Mouse (Mus musculus): ENCODE measurements around the gene Alkbh2.

Gene Alkbh2

DNA sequence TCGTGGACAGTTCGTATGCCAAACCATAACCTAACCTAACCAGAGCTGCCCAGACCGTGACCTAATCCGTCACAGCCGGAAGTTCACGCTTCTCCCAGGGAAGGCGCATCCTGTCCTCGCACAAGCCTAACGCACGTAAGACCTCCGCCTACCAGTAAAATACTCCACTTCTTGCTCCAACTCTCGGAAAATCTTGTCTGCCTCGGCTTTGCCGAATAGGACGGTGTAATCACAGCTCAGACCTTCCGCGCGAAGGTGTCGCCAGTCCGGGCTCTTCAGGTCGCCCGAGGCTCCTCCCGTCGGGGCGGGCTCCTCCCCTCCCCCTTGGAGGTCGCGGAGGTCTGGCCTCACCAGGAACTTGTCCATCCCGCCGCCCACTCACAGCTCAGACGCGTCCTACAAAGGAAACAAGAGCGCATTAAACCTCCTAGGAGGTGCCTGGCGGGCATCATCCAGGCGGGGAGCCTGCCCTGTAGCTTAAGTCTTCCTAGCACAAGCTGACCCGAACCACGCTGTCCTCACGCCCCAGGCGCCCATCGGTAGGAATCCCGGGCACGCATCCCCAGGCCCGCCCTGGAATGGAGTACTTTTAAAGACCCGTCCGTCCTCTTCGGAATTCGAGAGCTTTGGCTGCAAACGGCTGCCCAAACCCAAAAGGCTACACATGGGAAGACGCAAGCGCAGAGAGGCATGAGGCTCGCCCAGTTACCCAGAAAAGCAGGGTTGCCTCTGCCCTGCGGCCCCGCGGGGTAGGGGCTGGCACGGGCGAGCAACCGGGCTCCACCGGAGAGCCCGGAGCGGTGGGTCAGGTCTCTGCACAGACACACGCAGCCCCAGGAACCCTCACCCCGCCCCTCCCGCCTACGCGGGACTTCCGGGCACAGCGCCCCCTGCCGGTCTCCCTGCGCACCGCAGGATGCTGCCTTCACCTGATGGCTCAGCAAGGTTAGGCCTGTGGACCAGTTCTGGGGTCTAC, at the start of gene Alkbh2:
Gene Alkbh2 (minus strand): TSS at position 845 of the 976 bp plus-strand sequence.
- DNase-seq (ENCODE audit: extremely low read depth, low read depth): peak; percentile 39

DNA sequence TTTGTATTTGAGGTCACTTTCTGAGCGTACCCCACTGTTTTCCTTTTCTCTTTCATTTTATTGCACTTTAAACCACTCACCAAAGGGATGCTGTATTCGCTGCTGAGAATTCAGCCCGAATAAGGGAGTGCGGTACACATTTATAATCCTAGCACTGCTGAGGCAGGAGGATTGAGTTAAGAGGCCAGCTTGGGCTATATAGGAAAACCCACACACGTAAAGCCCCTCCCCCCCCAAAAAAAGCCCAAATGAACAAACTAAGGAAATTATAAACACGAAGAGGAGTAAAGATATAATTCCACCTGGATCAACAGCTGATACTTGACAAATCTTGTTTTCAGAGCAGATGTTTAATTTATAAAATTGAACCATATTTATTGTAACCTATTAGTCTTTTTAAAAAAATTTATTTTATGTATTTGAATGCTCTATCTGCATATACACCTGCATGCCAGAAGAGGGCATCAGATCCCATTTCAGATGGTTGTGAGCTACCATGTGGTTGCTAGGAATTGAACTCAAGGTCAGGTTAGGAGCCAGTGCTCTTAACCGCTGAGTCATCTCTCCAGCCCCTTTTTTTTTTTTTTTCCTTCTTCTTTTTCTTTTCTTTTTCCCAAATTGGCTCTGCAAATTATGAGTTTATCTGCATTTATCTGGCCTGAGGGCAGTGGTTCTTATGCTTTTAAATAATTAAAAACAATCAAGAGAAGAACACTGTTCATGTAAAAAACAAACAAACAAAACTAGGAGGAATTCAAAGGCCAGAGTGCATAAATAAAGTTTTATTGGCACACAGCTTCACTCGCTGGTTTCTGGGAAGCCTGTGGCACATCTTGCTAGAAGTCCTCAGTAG, 48.8 kb upstream of the Alkbh2 start:
- DNase-seq (ENCODE audit: extremely low read depth, low read depth): no peak

DNA sequence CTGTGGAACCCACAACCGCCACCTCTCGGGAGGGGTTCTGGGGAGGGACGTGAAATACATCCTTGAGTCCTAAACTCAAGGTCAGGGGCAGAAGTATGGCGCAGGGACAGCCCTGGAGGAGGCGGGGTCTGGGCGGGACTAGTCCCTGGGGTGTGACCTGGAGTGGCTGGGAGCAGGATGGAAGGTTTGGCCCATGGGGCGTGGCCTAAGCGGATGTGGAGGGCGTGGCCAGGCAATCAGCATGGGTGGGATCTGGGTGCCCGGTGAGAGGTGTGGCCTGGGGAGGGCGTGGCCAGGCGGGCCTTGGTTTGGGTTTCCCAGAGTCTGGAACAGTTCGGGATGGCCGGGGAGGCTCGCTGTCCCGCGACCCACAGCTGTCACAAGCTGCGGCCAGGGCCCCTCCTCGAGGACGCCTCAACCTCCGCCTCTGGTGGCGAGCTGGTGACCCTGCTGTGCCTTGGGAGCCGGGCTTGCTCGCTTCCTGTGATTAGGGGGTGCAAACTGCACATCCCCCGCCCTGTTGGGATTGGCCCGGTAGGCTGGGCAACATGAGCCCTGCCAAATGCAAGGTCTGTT, 47.7 kb upstream of the Alkbh2 start:
- peak; percentile 81 for DNase-seq (ENCODE audit: extremely low read depth, low read depth)

DNA sequence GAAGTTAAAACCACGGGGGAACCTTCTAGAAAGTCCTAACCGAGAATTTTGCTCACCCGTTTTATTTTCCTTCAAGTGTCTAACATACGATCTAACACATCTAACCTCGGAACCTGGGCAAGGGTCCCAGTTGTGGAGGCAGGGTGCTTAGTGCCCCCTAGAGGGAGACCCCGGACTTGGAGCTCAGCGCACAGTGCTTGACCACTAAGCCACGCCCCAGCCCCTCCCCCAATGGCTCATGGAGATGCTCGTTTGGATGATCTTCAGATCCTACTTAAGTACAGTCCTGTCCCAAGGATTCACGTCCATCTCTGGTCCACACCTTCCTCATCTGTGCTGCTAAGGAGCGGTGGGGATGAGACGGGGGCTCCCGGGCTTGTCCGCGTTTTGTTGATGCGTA, 46.6 kb upstream of the Alkbh2 start:
- peak; percentile 43 for DNase-seq (ENCODE audit: extremely low read depth, low read depth)

DNA sequence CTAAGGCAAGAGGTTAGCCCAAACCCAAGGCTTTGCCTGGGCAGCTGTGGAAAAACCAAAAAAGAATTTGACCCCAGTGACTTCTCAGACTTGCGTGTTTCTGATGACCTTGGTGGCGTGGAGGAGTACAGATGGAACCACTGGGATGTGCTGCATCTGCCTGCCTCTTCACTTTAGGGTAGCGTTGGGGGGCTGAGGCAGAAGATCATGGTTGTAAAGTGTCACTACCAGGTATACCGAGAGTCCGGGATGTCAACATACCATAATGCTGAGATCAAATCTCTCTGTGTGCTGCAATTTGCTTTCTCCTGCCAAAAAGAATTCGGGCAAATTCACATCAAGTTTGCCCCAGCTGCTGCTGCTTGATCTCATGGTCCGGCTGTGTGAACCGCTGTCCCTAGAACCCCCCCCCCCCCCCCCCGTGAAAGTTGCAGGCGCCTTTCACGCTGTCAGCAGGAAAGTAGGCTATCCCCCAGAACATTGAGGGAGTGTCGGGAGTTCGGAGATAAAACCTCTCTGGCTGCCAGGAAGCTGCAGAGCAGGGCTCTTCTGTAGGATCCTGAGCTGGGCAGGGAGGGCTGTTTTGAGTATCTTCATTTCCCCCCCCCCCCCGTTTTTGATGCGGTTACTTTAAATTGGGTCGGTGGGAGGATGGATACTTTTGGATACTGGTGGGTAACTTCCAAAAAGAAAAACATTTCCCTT, 46.0 kb upstream of the Alkbh2 start:
- no peak for DNase-seq (ENCODE audit: extremely low read depth, low read depth)

DNA sequence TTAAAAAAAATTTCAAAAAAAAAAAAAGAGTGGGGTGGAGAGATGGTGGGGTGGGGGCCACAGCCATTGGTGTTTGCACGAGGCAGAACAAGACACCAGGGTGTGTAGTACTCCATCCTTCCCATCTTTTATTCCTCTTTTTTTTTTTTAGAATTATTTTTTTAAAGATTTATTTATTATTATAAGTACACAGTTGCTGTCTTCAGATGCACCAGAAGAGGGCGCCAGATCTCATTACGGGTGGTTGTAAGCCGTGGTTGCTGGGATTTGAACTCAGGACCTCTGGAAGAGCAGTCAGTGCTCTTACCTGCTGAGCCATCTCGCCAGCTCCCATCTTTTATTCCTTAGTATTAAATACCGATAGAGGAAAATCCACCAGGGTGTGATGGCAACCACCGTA, 45.4 kb upstream of the Alkbh2 start:
- DNase-seq (ENCODE audit: extremely low read depth, low read depth): no peak

DNA sequence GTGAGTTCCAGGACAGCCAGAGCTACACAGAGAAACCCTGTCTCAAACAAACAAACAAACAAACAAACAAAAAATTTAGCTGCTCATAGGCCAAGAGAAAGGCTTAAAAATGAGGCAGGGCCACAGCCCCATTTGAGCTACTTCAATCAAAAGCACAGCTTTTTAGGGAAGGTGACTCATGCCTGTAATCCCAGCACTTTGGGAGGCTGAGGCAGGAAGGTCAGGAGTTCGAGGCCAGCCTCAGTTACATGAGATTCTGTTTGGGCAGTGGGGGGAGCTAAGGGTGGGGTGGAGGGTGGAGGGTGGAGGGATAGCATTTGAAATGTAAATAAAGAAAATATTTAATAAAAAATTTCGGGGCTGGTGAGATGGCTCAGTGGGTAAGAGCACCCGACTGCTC, 44.9 kb upstream of the Alkbh2 start:
- DNase-seq (ENCODE audit: extremely low read depth, low read depth): no peak

DNA sequence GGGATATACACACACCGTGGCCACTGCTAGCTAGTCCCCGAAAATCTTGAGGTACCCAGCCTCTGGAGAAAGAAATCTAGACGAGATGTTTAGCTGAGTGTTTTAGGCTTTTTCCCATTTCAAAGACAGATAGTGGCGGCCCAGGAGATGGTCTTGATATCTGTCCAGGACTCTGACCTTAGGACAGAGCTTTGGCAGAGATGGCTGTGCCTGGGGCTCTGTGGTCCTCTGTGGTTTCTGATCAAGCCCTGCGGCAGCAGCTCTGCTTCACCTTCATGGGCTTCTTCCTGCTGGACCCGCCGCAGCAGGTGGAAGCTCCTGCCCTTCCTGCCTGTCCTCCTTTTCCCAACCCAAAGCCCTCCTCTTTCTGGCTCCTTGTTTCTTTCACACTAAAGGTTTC, 42.3 kb upstream of the Alkbh2 start:
- no peak for DNase-seq (ENCODE audit: extremely low read depth, low read depth)

DNA sequence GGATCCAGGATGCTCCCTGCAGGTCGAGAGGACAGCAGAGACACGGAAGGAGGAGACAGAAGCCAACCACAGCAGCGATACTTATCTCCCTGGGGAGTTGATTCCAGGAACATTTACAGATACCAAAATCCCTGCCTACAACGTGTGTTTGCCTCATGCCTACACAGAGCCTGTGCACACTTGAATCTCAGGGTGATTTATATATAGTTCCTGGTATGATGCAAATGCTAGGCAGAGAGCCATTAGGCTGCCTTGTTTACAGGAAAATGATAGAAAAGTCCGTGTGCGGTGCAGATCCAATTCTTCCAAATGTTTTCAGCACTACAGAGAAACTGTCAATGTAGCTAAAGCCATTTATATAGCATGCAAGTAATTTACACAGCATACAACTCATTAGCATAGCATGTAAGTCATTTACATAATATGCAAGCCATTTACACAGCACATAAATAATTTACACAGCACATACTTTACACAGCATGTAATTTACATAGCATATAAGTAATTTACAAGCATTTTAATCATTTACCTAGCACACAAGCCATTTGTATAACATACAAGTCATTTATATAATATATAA, 35.2 kb upstream of the Alkbh2 start:
- DNase-seq (ENCODE audit: extremely low read depth, low read depth): no peak

DNA sequence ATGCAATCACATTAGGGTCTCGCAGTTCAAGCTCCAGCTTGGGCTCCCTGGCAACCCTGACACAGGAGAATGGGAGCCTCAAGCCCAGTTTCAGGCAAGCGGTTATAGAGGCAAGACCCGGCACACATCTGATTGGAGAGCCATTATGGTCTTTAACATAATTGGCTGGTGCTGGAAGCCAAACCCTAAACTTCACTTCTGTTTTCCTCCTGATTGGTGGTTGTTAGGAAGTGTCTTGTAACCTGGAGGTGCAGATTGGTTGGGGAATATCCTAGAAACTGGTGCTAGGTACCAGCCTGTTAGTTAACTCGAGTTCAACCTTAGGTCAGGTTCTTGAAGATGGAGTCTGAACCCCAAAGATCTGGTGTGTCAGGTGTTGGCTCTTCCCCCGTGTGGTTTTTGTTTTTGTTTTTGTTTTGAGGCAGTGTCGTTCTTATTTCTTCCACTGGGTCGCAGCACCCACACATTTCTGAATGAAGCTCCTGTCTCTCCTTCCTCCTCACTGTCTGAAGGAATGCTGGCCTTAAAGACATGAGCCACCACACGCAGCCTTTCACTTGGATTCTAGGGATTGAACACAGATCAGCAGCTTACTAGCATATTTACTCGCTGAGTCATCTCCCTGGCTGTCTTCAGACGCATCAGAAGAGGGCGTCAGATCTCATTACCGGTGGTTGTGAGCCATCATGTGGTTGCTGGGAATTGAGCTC, 34.2 kb upstream of the Alkbh2 start:
- peak; percentile 77 for DNase-seq (ENCODE audit: extremely low read depth, low read depth)

DNA sequence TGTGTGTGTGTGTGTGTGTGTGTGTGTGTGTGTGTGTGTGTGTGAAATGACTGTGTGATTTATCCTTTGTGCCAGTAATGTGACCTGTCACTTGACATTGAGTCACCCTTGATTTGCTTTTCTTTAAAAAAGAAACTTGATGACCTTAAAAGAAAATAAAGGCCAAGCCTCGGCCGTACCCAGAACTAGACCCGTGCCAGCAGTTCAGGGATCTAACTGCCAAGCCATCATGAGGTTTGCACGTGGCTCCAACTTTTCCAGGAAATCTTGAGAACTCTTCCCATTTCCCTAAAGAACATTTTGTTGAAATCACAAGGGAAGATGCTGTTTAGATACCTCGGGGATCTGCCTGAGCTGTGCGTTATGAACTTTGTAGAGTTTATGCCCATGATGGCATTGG, 33.4 kb upstream of the Alkbh2 start:
- no peak for DNase-seq (ENCODE audit: extremely low read depth, low read depth)

DNA sequence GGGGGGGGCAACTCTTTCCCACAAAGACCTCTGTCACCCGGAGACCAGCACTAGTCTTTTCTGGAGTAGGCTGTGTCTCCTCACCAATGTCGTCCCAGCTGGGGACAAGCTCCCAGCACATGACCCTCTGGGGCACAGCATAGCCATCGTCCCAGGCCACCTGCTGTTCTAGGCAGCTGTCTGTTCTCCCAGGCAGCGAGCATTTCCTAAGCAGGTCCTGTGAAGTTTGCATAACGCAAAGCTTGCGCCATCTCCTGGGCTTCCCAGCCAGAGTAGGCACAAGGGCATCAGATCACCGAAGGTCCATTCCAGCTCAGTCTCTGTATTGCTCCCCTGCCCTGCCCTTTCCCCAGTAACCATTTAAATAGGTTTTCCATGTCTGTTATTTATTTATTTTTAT, 29.2 kb upstream of the Alkbh2 start:
- DNase-seq (ENCODE audit: extremely low read depth, low read depth): no peak

DNA sequence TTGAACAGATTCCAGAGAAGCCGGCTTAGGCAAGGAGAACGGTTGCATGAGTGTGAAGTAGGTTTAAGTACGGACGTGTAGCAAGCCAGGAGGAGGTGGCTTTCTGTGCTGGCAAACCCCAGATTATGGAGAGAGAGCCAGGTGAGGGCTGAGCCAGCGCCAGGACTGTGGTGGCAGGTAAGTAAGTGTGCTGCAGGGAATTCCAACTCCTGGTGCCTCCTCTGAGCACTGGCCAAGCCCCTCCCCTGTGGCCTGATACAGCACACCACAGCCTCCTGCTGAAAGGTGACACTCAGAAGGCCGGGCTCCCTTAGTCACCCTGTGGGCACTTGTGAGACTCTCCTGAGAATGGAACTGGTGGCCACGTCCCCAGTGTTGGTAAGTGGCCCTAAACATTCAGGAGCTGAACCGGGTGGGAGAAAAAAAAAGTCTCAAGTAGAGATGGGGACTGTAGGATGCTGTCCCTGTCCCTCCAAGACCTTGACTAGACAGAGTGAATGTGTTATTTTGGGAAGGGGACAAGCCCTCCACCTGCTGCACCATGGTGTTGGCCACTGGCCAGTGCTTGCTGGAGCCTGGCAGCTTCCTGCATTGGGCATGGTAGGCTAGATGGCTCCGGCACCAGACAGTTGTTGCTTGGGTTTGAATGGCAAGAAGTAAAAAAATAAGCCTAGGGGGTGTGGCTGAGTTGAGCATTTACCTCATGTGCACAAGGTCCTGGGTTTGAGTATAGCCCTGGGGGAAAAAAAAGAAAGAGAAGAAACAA, 27.3 kb upstream of the Alkbh2 start:
- DNase-seq (ENCODE audit: extremely low read depth, low read depth): no peak

DNA sequence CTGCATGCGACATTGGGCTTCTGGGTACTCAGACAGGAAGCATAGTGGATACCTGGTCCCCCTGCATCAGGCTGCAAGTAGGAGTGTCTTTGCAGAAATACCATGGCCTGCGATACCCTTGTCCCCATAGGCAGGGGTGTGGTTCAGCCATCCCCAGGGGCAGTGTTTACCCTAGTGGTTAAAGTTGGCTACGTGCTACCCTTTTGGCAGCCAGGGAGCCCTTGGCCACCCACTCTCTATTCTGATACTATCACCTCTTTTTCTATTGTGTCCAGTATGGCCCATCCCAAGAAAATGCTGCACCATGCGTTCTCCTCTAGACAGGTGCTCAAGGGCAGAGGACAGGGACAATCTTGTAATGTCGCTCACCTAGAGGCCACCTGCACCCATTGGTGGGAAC, 26.7 kb upstream of the Alkbh2 start:
- DNase-seq (ENCODE audit: extremely low read depth, low read depth): no peak

DNA sequence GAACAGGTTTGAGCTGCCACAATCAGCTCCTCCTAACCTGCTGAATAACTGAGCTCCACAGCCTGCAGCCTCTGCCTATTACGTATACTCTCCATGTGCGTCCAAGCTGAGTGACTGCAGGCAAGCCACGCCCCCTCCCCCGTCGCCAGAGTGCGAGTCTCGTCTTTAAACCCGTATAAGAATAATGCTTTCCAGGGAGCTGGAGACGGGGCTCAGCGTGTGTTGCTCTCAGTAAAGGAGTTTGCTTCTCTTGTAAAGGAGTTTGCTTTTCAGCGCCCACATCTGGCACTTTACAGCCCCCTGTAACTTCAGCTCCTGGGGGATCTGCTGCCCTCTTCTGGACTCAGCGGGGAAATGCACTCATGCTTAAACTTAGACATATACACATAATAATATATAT, 25.5 kb upstream of the Alkbh2 start:
- DNase-seq (ENCODE audit: extremely low read depth, low read depth): no peak

DNA sequence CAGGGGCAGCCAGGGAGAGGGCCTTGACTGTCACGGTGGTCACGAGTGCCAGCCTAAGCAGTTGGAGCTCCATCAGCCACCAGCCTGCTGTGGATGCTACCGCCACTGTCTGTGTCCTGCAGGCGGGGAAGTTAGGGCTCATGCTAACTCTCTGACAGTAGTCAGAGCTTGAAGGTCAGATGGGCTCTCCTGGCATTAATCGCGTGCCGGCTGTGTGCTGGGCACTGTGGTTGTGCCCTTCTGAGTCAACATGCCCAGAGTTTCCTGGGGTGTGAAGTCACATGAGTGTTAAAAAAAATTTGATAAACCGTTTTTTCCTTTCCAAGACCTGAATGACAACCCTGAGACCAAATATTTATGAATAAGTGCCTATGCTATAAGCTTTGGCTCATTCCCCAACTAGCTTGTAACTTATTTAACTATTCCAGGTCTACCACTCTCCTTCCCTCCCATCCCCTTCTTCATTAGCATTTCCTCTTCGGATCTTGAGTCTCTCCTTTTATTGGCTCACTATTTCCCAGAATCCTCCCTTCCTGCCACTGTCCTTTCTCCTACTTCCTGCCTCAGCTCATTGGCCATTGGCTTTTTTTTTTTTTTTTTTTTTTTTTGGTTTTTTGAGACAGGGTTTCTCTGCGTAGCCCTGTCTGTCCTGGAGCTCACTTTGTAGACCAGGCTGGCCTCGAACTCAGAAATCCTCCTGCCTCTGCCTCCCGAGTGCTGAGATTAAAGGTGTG, 24.5 kb upstream of the Alkbh2 start:
- no peak for DNase-seq (ENCODE audit: extremely low read depth, low read depth)

DNA sequence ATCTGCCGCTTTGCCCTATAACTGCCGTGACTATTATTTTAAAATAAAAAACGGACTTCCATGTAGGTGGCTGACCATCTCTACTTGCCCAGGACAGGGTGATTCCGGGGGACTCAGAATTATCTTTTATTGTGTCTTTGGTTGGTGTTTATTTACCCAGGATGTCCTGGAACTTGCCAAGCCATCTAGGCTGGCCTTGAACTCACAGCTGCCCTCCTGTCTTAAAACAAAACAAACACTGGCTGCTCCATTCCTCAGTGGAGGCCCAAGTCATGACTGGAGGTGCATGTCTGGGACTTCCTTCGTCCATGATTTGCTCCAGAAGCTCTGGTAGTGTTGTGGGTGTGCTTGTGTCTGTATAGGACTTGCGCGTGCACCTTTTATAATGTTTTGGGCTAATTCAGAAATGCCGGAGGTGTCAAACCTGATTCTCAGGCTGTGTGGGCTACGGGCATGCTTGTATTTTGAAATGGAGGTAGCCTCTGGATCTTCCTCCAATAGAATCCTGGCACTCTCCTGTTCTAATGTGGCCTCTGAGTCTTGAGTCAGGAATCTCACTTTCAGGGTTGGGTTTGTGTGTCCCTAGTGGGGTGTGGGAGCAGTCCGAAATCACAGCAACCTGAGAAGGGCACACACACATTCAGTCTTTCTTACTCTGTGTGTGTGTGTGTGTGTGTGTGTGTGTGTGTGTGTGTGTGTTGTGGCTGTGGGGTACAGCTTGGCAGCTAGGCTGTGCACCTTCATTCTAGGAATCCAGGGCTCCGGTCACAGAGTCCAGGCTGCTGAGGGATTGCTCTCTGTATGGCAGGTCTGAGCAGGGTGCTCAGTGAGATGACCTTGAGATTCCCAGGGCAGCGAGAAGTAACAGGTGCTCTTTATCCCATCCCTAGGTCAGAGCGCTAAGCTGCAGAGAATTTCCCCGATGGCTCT, 19.3 kb upstream of the Alkbh2 start:
- DNase-seq (ENCODE audit: extremely low read depth, low read depth): no peak
